Mouse (Mus musculus) heart, embryonic 11.5 days (tissue): Measurements from ENCODE around the gene Sorcs2. TPM values are rescaled to one million over a fixed set of nuclear protein-coding genes. Genes with fewer than 3 reads are reported as not detected.

ENCODE experiments used
- ATAC-seq: fragments of 200-750 bp; cut with Nextera tagmentation; replicated peaks from 2 replicates; pipeline ENCODE4 v1.8.0; 2017; ENCODE audit warnings: moderate library complexity; ENCODE audit not compliant: insufficient number of reproducible peaks, low FRiP score, low TSS enrichment
- H3K27ac ChIP-seq: fragments of 300-500 bp; sonication (generic); 2 replicates; pipeline ENCODE4 v1.5.1; 2014; ENCODE audit warnings: mild to moderate bottlenecking, low read depth, low read length
- H3K27me3 ChIP-seq: fragments of 300-500 bp; sonication (generic); 2 replicates; pipeline ENCODE4 v1.6.1; 2014; ENCODE audit warnings: mild to moderate bottlenecking, low read length, mixed read lengths; ENCODE audit not compliant: control insufficient read depth, insufficient read depth
- H3K36me3 ChIP-seq: fragments of 300-500 bp; sonication (generic); 2 replicates; pipeline ENCODE4 v1.6.1; 2014; ENCODE audit warnings: mild to moderate bottlenecking, low read length, moderate library complexity, mixed read lengths; ENCODE audit not compliant: control insufficient read depth, insufficient read depth
- H3K4me1 ChIP-seq: fragments of 300-500 bp; sonication (generic); 2 replicates; pipeline ENCODE4 v1.6.1; 2014; ENCODE audit warnings: low read length; ENCODE audit not compliant: control insufficient read depth, insufficient read depth
- H3K4me2 ChIP-seq: fragments of 300-500 bp; sonication (generic); 2 replicates; pipeline ENCODE4 v1.6.1; 2014; ENCODE audit warnings: mild to moderate bottlenecking, moderate library complexity
- H3K4me3 ChIP-seq: fragments of 300-500 bp; sonication (generic); 2 replicates; pipeline ENCODE4 v1.5.1; 2014; ENCODE audit warnings: low read depth, low read length
- H3K9ac ChIP-seq: fragments of 300-500 bp; sonication (generic); 2 replicates; pipeline ENCODE4 v1.6.1; 2014; ENCODE audit warnings: mild to moderate bottlenecking, low read depth, low read length, moderate library complexity
- H3K9me3 ChIP-seq: fragments of 300-500 bp; sonication (generic); replicated peaks from 2 replicates; pipeline ENCODE4 v1.6.1; 2016; ENCODE audit warnings: low read length; ENCODE audit not compliant: control insufficient read depth
- WGBS: fragments of 180-500 bp; shearing (Covaris S2); extraction: QIAGEN DNeasy Blood & Tissue Kit; methylation state at CpG from one replicate; pipeline ENCODE4 v1.1.7; 2014; ENCODE audit not compliant: insufficient replicate concordance; 5-methylcytosine and 5-hydroxymethylcytosine counted together
- polyA plus RNA-seq: library from polyadenylated mRNA; unstranded; fragments of >200 nt; fragmentation: Nextera tagmentation; extraction: Ambion mirVana; gene quantifications from 2 replicates; pipeline ENCODE4 v1.2.1, GENCODE M21; 2014

Sorcs2 gene
- polyA plus RNA-seq, 1 experiment from 2014 or later, result 7.3 TPM

GRCm38 (mm10) chr5:36317641-36318368, 80.1 kb downstream of the Sorcs2 start:
- H3K9me3 ChIP-seq, result no peaks in the 10 kb centered on the region
- WGBS, result 66% methylated on average over 6 of the region's 6 CpGs
- H3K4me3 ChIP-seq, result no peak overlapping the region
- H3K4me2 ChIP-seq, result no peak overlapping the region
- no peak for ATAC-seq
- H3K4me1 ChIP-seq, result peaks cover 23% of the 10 kb centered on the region
- peaks cover 3% of the 10 kb centered on the region; the same call in 1 of the 2 replicates for H3K27me3 ChIP-seq
- H3K9ac ChIP-seq, result no peak overlapping the region
- H3K27ac ChIP-seq, result no peak overlapping the region
- H3K36me3 ChIP-seq, result no peaks in the 10 kb centered on the region

GRCm38 (mm10) chr5:36315106-36315505, 82.8 kb downstream of the Sorcs2 start:
- Histone ChIP-seq H3K27ac (no peak overlapping the region), H3K4me1 (peaks cover 17% of the 10 kb centered on the region), H3K36me3 (no peaks in the 10 kb centered on the region), H3K4me3 (no peak overlapping the region), H3K9ac (no peak overlapping the region), H3K27me3 (peaks cover 3% of the 10 kb centered on the region; the same call in 1 of the 2 replicates), H3K4me2 (no peak overlapping the region), H3K9me3 (no peaks in the 10 kb centered on the region)
- 84% methylated on average over 9 of the region's 9 CpGs for WGBS
- ATAC-seq, result no peak

- H3K4me3 ChIP-seq, result no peak overlapping the region
Observed at GRCm38 (mm10) chr5:36313353-36314079, 84.4 kb downstream of the Sorcs2 start.

GRCm38 (mm10) chr5:36312926-36313325, 85.0 kb downstream of the Sorcs2 start:
- ATAC-seq, result no peak
- Histone ChIP-seq H3K27me3 (peaks cover 3% of the 10 kb centered on the region; the same call in 1 of the 2 replicates), H3K4me2 (no peak overlapping the region), H3K4me1 (peaks cover 17% of the 10 kb centered on the region), H3K9me3 (no peaks in the 10 kb centered on the region), H3K9ac (no peak overlapping the region; the same call in 1 of the 2 replicates), H3K4me3 (no peak overlapping the region), H3K36me3 (no peaks in the 10 kb centered on the region), H3K27ac (peak overlapping the region; percentile 80; the same call in 1 of the 2 replicates)
- 56% methylated on average over 6 of the region's 6 CpGs for whole genome bisulfite sequencing

More at GRCm38 (mm10) chr5:36313353-36314079, 84.4 kb downstream of the Sorcs2 start:
- peak; percentile 62 for ATAC-seq
- Histone ChIP-seq H3K4me2 (peak overlapping the region; percentile 46), H3K9ac (peak overlapping the region; percentile 34; the same call in 1 of the 2 replicates), H3K27ac (peak overlapping the region; percentile 80), H3K36me3 (no peaks in the 10 kb centered on the region), H3K4me1 (peaks cover 17% of the 10 kb centered on the region), H3K27me3 (peaks cover 3% of the 10 kb centered on the region; the same call in 1 of the 2 replicates), H3K9me3 (no peaks in the 10 kb centered on the region)
- 30% methylated on average over 16 of the region's 16 CpGs for WGBS

GRCm38 (mm10) chr5:36304299-36304980, 93.5 kb downstream of the Sorcs2 start:
- ATAC-seq, result no peak
- H3K9me3 ChIP-seq, result no peaks in the 10 kb centered on the region
- no peak overlapping the region for H3K9ac ChIP-seq
- 63% methylated on average over 7 of the region's 7 CpGs for WGBS
- H3K4me3 ChIP-seq, result no peak overlapping the region
- peaks cover 2% of the 10 kb centered on the region; the same call in 1 of the 2 replicates for H3K27me3 ChIP-seq
- no peak overlapping the region for H3K27ac ChIP-seq
- H3K36me3 ChIP-seq, result no peaks in the 10 kb centered on the region
- H3K4me1 ChIP-seq, result peaks cover 2% of the 10 kb centered on the region; the same call in 1 of the 2 replicates
- H3K4me2 ChIP-seq, result no peak overlapping the region

GRCm38 (mm10) chr5:36301166-36301565, 96.8 kb downstream of the Sorcs2 start:
- H3K27ac ChIP-seq, result no peak overlapping the region

GRCm38 (mm10) chr5:36298049-36298448, 99.9 kb downstream of the Sorcs2 start:
- H3K9ac ChIP-seq, result no peak overlapping the region
- H3K4me2 ChIP-seq, result no peak overlapping the region
- 72% methylated on average over 4 of the region's 4 CpGs for WGBS
- no peak overlapping the region for H3K4me3 ChIP-seq
- peaks cover 2% of the 10 kb centered on the region; the same call in 1 of the 2 replicates for H3K27me3 ChIP-seq
- 0 out of 2 replicates have a peak, but pooled peaks have one; percentile 7 for ATAC-seq
- peaks cover 16% of the 10 kb centered on the region for H3K4me1 ChIP-seq
- H3K36me3 ChIP-seq, result no peaks in the 10 kb centered on the region
- 0 out of 2 replicates have a peak overlapping the region, but pooled peaks have one; percentile 11 for H3K27ac ChIP-seq
- H3K9me3 ChIP-seq, result no peaks in the 10 kb centered on the region

More at GRCm38 (mm10) chr5:36301166-36301565, 96.8 kb downstream of the Sorcs2 start:
- H3K9ac ChIP-seq, result no peak overlapping the region
- no peak overlapping the region for H3K4me2 ChIP-seq
- no peak for ATAC-seq
- no peaks in the 10 kb centered on the region for H3K9me3 ChIP-seq
- 63% methylated on average over 4 of the region's 4 CpGs for WGBS
- no peaks in the 10 kb centered on the region for H3K36me3 ChIP-seq
- H3K4me3 ChIP-seq, result no peak overlapping the region
- peaks cover 2% of the 10 kb centered on the region; the same call in 1 of the 2 replicates for H3K27me3 ChIP-seq
- peaks cover 12% of the 10 kb centered on the region for H3K4me1 ChIP-seq

GRCm38 (mm10) chr5:36297246-36297645, 100.7 kb downstream of the Sorcs2 start:
- Histone ChIP-seq H3K9me3 (no peaks in the 10 kb centered on the region), H3K27ac (no peak overlapping the region), H3K9ac (no peak overlapping the region), H3K4me2 (no peak overlapping the region), H3K27me3 (peaks cover 2% of the 10 kb centered on the region; the same call in 1 of the 2 replicates), H3K36me3 (no peaks in the 10 kb centered on the region), H3K4me1 (peaks cover 19% of the 10 kb centered on the region), H3K4me3 (no peak overlapping the region)
- ATAC-seq, result no peak
- WGBS, result 31% methylated on average over 4 of the region's 4 CpGs
